Mouse (Mus musculus): ENCODE measurements around the gene Olfr315. TPM values are rescaled to one million over a fixed set of nuclear protein-coding genes. Genes with fewer than 3 reads are reported as not detected.

Gene Olfr315
- polyA plus RNA-seq, 1 experiment from 2014 or later: not detected

Other genes starting within 250 kb of the Olfr315 start
- not detected in 2 replicates for gene Olfr330, start 238.4 kb upstream of the Olfr315 start, polyA plus RNA-seq (2015; fragmentation: Nextera tagmentation; extraction: Ambion mirVana)
- gene Olfr329-ps, start 226.8 kb upstream of the Olfr315 start, polyA plus RNA-seq (2015; fragmentation: Nextera tagmentation; extraction: Ambion mirVana): not detected in 2 replicates
- gene Olfr328, start 217.6 kb upstream of the Olfr315 start, polyA plus RNA-seq (2015; fragmentation: Nextera tagmentation; extraction: Ambion mirVana): 0.05 and 0.09 TPM in 2 replicates
- not detected in 2 replicates for gene Olfr224, start 202.6 kb upstream of the Olfr315 start, polyA plus RNA-seq (2015; fragmentation: Nextera tagmentation; extraction: Ambion mirVana)
- not detected in 2 replicates for gene Olfr325, start 195.5 kb upstream of the Olfr315 start, polyA plus RNA-seq (2015; fragmentation: Nextera tagmentation; extraction: Ambion mirVana)
- gene Olfr324, start 178.1 kb upstream of the Olfr315 start, polyA plus RNA-seq (2015; fragmentation: Nextera tagmentation; extraction: Ambion mirVana): not detected in 2 replicates
- gene 2210407C18Rik, start 157.1 kb upstream of the Olfr315 start, polyA plus RNA-seq (2015; fragmentation: Nextera tagmentation; extraction: Ambion mirVana): not detected in 2 replicates
- gene Olfr323, start 142.7 kb upstream of the Olfr315 start, polyA plus RNA-seq (2015; fragmentation: Nextera tagmentation; extraction: Ambion mirVana): not detected in 2 replicates
- 0.13 and 0.33 TPM in 2 replicates for gene Trim58, start 132.7 kb upstream of the Olfr315 start, polyA plus RNA-seq (2015; fragmentation: Nextera tagmentation; extraction: Ambion mirVana)
- 0.04 TPM in 1 of 2 replicates, not detected in the other for gene Olfr322, start 114.4 kb upstream of the Olfr315 start, polyA plus RNA-seq (2015; fragmentation: Nextera tagmentation; extraction: Ambion mirVana)
- not detected in 2 replicates for gene Olfr320, start 92.1 kb upstream of the Olfr315 start, polyA plus RNA-seq (2015; fragmentation: Nextera tagmentation; extraction: Ambion mirVana)
- gene Olfr319, start 74.0 kb upstream of the Olfr315 start, polyA plus RNA-seq (2015; fragmentation: Nextera tagmentation; extraction: Ambion mirVana): not detected in 2 replicates
- not detected in 2 replicates for gene Olfr318, start 49.2 kb upstream of the Olfr315 start, polyA plus RNA-seq (2015; fragmentation: Nextera tagmentation; extraction: Ambion mirVana)
- not detected in 2 replicates for gene Olfr317, start 34.0 kb upstream of the Olfr315 start, polyA plus RNA-seq (2015; fragmentation: Nextera tagmentation; extraction: Ambion mirVana)
- gene Olfr316, start 20.5 kb upstream of the Olfr315 start, polyA plus RNA-seq (2015; fragmentation: Nextera tagmentation; extraction: Ambion mirVana): not detected in 2 replicates
- not detected in 2 replicates for gene Olfr314, start 9.8 kb downstream of the Olfr315 start, polyA plus RNA-seq (2015; fragmentation: Nextera tagmentation; extraction: Ambion mirVana)
- gene Fam183b, start 28.8 kb downstream of the Olfr315 start, polyA plus RNA-seq (2015; fragmentation: Nextera tagmentation; extraction: Ambion mirVana): 0.35 and 0.63 TPM in 2 replicates
- gene Olfr313, start 41.8 kb downstream of the Olfr315 start, polyA plus RNA-seq (2015; fragmentation: Nextera tagmentation; extraction: Ambion mirVana): not detected in 2 replicates
- gene Olfr312, start 56.0 kb downstream of the Olfr315 start, polyA plus RNA-seq (2015; fragmentation: Nextera tagmentation; extraction: Ambion mirVana): not detected in 2 replicates
- not detected in 2 replicates for gene Olfr311, start 66.1 kb downstream of the Olfr315 start, polyA plus RNA-seq (2015; fragmentation: Nextera tagmentation; extraction: Ambion mirVana)
- 7.2 and 9.0 TPM in 2 replicates for gene Gm12258, start 74.0 kb downstream of the Olfr315 start, polyA plus RNA-seq (2015; fragmentation: Nextera tagmentation; extraction: Ambion mirVana)
- 8.8 and 9.9 TPM in 2 replicates for gene 2810021J22Rik, start 94.0 kb downstream of the Olfr315 start, polyA plus RNA-seq (2015; fragmentation: Nextera tagmentation; extraction: Ambion mirVana)
- gene Zfp39, start 131.0 kb downstream of the Olfr315 start, polyA plus RNA-seq (2015; fragmentation: Nextera tagmentation; extraction: Ambion mirVana): 5.2 and 6.9 TPM in 2 replicates
- 0.10 and 0.30 TPM in 2 replicates for gene Btnl10, start 144.7 kb downstream of the Olfr315 start, polyA plus RNA-seq (2015; fragmentation: Nextera tagmentation; extraction: Ambion mirVana)
- gene Rnf187, start 165.7 kb downstream of the Olfr315 start, polyA plus RNA-seq (2015; fragmentation: Nextera tagmentation; extraction: Ambion mirVana): 243 and 247 TPM in 2 replicates
- 81.6 and 82.0 TPM in 2 replicates for gene Hist3h2ba, start 175.7 kb downstream of the Olfr315 start, polyA plus RNA-seq (2015; fragmentation: Nextera tagmentation; extraction: Ambion mirVana)
- 36.4 and 40.3 TPM in 2 replicates for gene Hist3h2a, start 181.5 kb downstream of the Olfr315 start, polyA plus RNA-seq (2015; fragmentation: Nextera tagmentation; extraction: Ambion mirVana)
- gene Trim17, start 181.5 kb downstream of the Olfr315 start, polyA plus RNA-seq (2015; fragmentation: Nextera tagmentation; extraction: Ambion mirVana): 0.58 and 0.71 TPM in 2 replicates
- gene Trim11, start 204.9 kb downstream of the Olfr315 start, polyA plus RNA-seq (2015; fragmentation: Nextera tagmentation; extraction: Ambion mirVana): 20.0 and 20.6 TPM in 2 replicates

All from kidney, embryonic 15.5 days (tissue).